Mouse (Mus musculus): ENCODE data around the gene Tcea2.

Gene Tcea2

GRCm38 (mm10) chr2:181674934-181675333 is 5.2 kb upstream of the Tcea2 start:
- DNase-seq (ENCODE audit: low spot score), result no peak

- no peak for DNase-seq (ENCODE audit: low spot score)
Measured at GRCm38 (mm10) chr2:181675454-181675853, 4.7 kb upstream of the Tcea2 start.

- no peak for DNase-seq (ENCODE audit: low spot score)
Measured at GRCm38 (mm10) chr2:181676424-181676823, 3.7 kb upstream of the Tcea2 start.

- no peak for DNase-seq (ENCODE audit: low spot score)
Measured at GRCm38 (mm10) chr2:181677096-181677754, 2.9 kb upstream of the Tcea2 start.

GRCm38 (mm10) chr2:181677755-181678098 is 2.4 kb upstream of the Tcea2 start:
- DNase-seq (ENCODE audit: low spot score), result no peak

- DNase-seq (ENCODE audit: low spot score), result peak; percentile 82
Measured at GRCm38 (mm10) chr2:181678780-181679179, 1.3 kb upstream of the Tcea2 start.

GRCm38 (mm10) chr2:181680716-181681117 is 607 bp downstream of the Tcea2 start:
- no peak for DNase-seq (ENCODE audit: low spot score)

- no peak for DNase-seq (ENCODE audit: low spot score)
Measured at GRCm38 (mm10) chr2:181681978-181682377, 1.9 kb downstream of the Tcea2 start.

- no peak for DNase-seq (ENCODE audit: low spot score)
Measured at GRCm38 (mm10) chr2:181683381-181683780, 3.3 kb downstream of the Tcea2 start.

- no peak for DNase-seq (ENCODE audit: low spot score)
Measured at GRCm38 (mm10) chr2:181684713-181685112, 4.6 kb downstream of the Tcea2 start.

GRCm38 (mm10) chr2:181685686-181686085 is 5.6 kb downstream of the Tcea2 start:
- no peak for DNase-seq (ENCODE audit: low spot score)

- DNase-seq (ENCODE audit: low spot score), result no peak
Measured at GRCm38 (mm10) chr2:181687586-181687985, 7.5 kb downstream of the Tcea2 start.

GRCm38 (mm10) chr2:181689466-181690160 is 9.5 kb downstream of the Tcea2 start:
- no peak for DNase-seq (ENCODE audit: low spot score)

- DNase-seq (ENCODE audit: low spot score), result no peak
Measured at GRCm38 (mm10) chr2:181691083-181691482, 11.0 kb downstream of the Tcea2 start.

- no peak for DNase-seq (ENCODE audit: low spot score)
Measured at GRCm38 (mm10) chr2:181691571-181691970, 11.5 kb downstream of the Tcea2 start.

- no peak for DNase-seq (ENCODE audit: low spot score)
Measured at GRCm38 (mm10) chr2:181692304-181692703, 12.2 kb downstream of the Tcea2 start.

GRCm38 (mm10) chr2:181693339-181694280 is 13.5 kb downstream of the Tcea2 start, which contains the start of gene Rgs19:
Gene Rgs19, minus strand, starts transcription at chr2:181693977.
- no peak for DNase-seq (ENCODE audit: low spot score)

GRCm38 (mm10) chr2:181694581-181694980 is 14.5 kb downstream of the Tcea2 start:
- no peak for DNase-seq (ENCODE audit: low spot score)

GRCm38 (mm10) chr2:181695776-181696175 is 15.7 kb downstream of the Tcea2 start:
- DNase-seq (ENCODE audit: low spot score), result no peak

GRCm38 (mm10) chr2:181696801-181697420 is 16.8 kb downstream of the Tcea2 start:
- DNase-seq (ENCODE audit: low spot score), result no peak

- no peak for DNase-seq (ENCODE audit: low spot score)
Measured at GRCm38 (mm10) chr2:181698241-181698640, 18.1 kb downstream of the Tcea2 start, which contains the start of gene Lkaaear1. Gene Lkaaear1, minus strand, starts transcription at chr2:181698442.

GRCm38 (mm10) chr2:181706668-181707067 is 26.6 kb downstream of the Tcea2 start:
- no peak for DNase-seq (ENCODE audit: low spot score)
